Mouse (Mus musculus): Measurements from ENCODE around the gene Ppa1. TPM values are rescaled to one million over a fixed set of nuclear protein-coding genes. Genes with fewer than 3 reads are reported as not detected.

Gene Ppa1
- polyA plus RNA-seq, 1 experiment, result 29.9 TPM

GRCm38 (mm10) chr10:61656928-61657882 is 8.9 kb downstream of the Ppa1 start:
- H3K27ac ChIP-seq (ENCODE audit: control insufficient read depth, insufficient read depth, low read length), result no peak overlapping the region
- no peaks in the 10 kb centered on the region for H3K4me1 ChIP-seq (replicated peaks; ENCODE audit: control insufficient read depth, insufficient read depth, low read length)
- no peaks in the 10 kb centered on the region for H3K36me3 ChIP-seq (ENCODE audit: control insufficient read depth, insufficient read depth, low read length)
- 96% methylated on average over 18 of the region's 18 CpGs for WGBS
- no peak for DNase-seq
- H3K27me3 ChIP-seq (ENCODE audit: control insufficient read depth, insufficient read depth, low read length), result no peaks in the 10 kb centered on the region
- no peak for TF ChIP-seq POLR2A (IDR thresholded peaks at IDR 0.05; ENCODE audit: control insufficient read depth, extremely low read depth, insufficient read depth, low read length, poor library complexity)
- TF ChIP-seq CTCF (IDR thresholded peaks at IDR 0.05; ENCODE audit: borderline replicate concordance, control insufficient read depth, extremely low read depth, insufficient read depth, low read length, poor library complexity), result no peak
- no peak overlapping the region for H3K4me3 ChIP-seq (ENCODE audit: control insufficient read depth, insufficient read depth, low read length)

- Histone ChIP-seq H3K27me3 (ENCODE audit: control insufficient read depth, insufficient read depth, low read length) (no peaks in the 10 kb centered on the region), H3K4me1 (replicated peaks; ENCODE audit: control insufficient read depth, insufficient read depth, low read length) (no peaks in the 10 kb centered on the region), H3K36me3 (ENCODE audit: control insufficient read depth, insufficient read depth, low read length) (no peaks in the 10 kb centered on the region), H3K27ac (ENCODE audit: control insufficient read depth, insufficient read depth, low read length) (no peak overlapping the region), H3K4me3 (ENCODE audit: control insufficient read depth, insufficient read depth, low read length) (no peak overlapping the region)
- WGBS, result 24% methylated on average over 4 of the region's 4 CpGs
- TF ChIP-seq POLR2A (IDR thresholded peaks at IDR 0.05; ENCODE audit: control insufficient read depth, extremely low read depth, insufficient read depth, low read length, poor library complexity), result no peak
- no peak for TF ChIP-seq CTCF (IDR thresholded peaks at IDR 0.05; ENCODE audit: borderline replicate concordance, control insufficient read depth, extremely low read depth, insufficient read depth, low read length, poor library complexity)
- DNase-seq, result peak; percentile 38
Observed at GRCm38 (mm10) chr10:61657985-61658384, 9.6 kb downstream of the Ppa1 start.

DNA sequence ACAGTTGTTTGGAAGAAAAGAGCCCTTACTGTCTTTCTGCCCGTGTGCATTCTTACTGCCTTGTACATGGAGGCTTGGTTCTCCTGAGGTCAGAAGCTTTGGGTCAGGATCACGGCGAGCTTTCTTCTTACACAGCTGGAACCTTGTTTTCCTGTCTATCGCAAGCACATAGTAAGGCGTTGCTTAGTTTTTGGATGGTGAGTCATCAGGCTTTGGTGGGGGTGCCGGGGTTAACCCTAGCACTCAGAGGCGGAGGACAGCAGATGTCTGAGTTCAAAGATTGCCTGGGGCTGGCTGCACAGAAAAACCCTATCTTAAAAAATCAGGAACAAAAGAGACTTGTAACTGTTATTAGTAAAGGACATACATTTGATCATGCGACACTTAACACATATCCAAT is 13.5 kb downstream of the Ppa1 start:
- no peaks in the 10 kb centered on the region for H3K4me1 ChIP-seq (replicated peaks; ENCODE audit: control insufficient read depth, insufficient read depth, low read length)
- H3K27ac ChIP-seq (ENCODE audit: control insufficient read depth, insufficient read depth, low read length), result no peak overlapping the region
- H3K36me3 ChIP-seq (ENCODE audit: control insufficient read depth, insufficient read depth, low read length), result no peaks in the 10 kb centered on the region; the same call in 1 of the 2 replicates
- WGBS, result 93% methylated on average over 8 of the region's 8 CpGs
- TF ChIP-seq POLR2A (IDR thresholded peaks at IDR 0.05; ENCODE audit: control insufficient read depth, extremely low read depth, insufficient read depth, low read length, poor library complexity), result no peak
- no peak for TF ChIP-seq CTCF (IDR thresholded peaks at IDR 0.05; ENCODE audit: borderline replicate concordance, control insufficient read depth, extremely low read depth, insufficient read depth, low read length, poor library complexity)
- no peak overlapping the region for H3K4me3 ChIP-seq (ENCODE audit: control insufficient read depth, insufficient read depth, low read length)
- no peaks in the 10 kb centered on the region for H3K27me3 ChIP-seq (ENCODE audit: control insufficient read depth, insufficient read depth, low read length)
- no peak for DNase-seq

DNA sequence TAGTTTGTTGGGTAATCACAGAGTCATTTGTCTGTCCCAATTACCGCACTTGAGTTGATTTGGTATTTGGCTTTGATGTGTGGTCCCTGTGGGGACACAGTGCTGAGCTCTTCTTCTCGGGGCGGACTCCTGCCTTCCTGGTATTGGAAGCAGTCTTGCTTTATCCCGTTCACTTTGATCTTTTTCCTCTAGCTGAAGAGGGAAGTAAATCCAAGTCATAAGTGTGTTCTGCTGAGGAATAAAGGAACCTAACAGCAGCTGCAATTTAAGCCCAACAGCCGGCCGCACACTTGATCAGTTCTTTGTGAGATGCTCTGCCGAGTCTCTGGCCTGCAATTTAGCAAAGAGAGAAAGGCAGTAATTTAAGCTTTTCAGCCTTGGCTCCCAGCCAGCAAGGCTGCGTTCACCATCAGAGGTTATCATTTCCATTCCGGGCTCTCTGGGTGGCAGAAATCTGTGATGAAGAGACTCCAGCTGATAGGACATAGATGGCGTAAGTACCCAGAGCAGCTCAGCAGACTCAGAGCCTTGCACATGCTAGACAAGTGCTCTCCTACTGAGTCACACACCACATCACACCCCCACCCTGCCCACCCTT is 14.1 kb downstream of the Ppa1 start:
- DNase-seq, result no peak
- H3K27me3 ChIP-seq (ENCODE audit: control insufficient read depth, insufficient read depth, low read length), result no peaks in the 10 kb centered on the region
- H3K4me1 ChIP-seq (replicated peaks; ENCODE audit: control insufficient read depth, insufficient read depth, low read length), result no peaks in the 10 kb centered on the region
- H3K27ac ChIP-seq (ENCODE audit: control insufficient read depth, insufficient read depth, low read length), result no peak overlapping the region
- H3K36me3 ChIP-seq (ENCODE audit: control insufficient read depth, insufficient read depth, low read length), result no peaks in the 10 kb centered on the region; the same call in 1 of the 2 replicates
- WGBS, result 95% methylated on average over 10 of the region's 10 CpGs
- TF ChIP-seq POLR2A (IDR thresholded peaks at IDR 0.05; ENCODE audit: control insufficient read depth, extremely low read depth, insufficient read depth, low read length, poor library complexity) (no peak), CTCF (IDR thresholded peaks at IDR 0.05; ENCODE audit: borderline replicate concordance, control insufficient read depth, extremely low read depth, insufficient read depth, low read length, poor library complexity) (no peak)
- no peak overlapping the region for H3K4me3 ChIP-seq (ENCODE audit: control insufficient read depth, insufficient read depth, low read length)

GRCm38 (mm10) chr10:61665111-61665510 is 16.8 kb downstream of the Ppa1 start:
- H3K36me3 ChIP-seq (ENCODE audit: control insufficient read depth, insufficient read depth, low read length), result no peaks in the 10 kb centered on the region; the same call in 1 of the 2 replicates

GRCm38 (mm10) chr10:61665651-61666050 is 17.3 kb downstream of the Ppa1 start:
- Histone ChIP-seq H3K4me3 (ENCODE audit: control insufficient read depth, insufficient read depth, low read length) (no peak overlapping the region), H3K27ac (ENCODE audit: control insufficient read depth, insufficient read depth, low read length) (no peak overlapping the region), H3K36me3 (ENCODE audit: control insufficient read depth, insufficient read depth, low read length) (no peaks in the 10 kb centered on the region; the same call in 1 of the 2 replicates), H3K4me1 (replicated peaks; ENCODE audit: control insufficient read depth, insufficient read depth, low read length) (no peaks in the 10 kb centered on the region), H3K27me3 (ENCODE audit: control insufficient read depth, insufficient read depth, low read length) (no peaks in the 10 kb centered on the region)
- no peak for TF ChIP-seq CTCF (IDR thresholded peaks at IDR 0.05; ENCODE audit: borderline replicate concordance, control insufficient read depth, extremely low read depth, insufficient read depth, low read length, poor library complexity)
- no peak for TF ChIP-seq POLR2A (IDR thresholded peaks at IDR 0.05; ENCODE audit: control insufficient read depth, extremely low read depth, insufficient read depth, low read length, poor library complexity)
- DNase-seq, result no peak
- WGBS, result 96% methylated on average over 3 of the region's 3 CpGs

More at GRCm38 (mm10) chr10:61665111-61665510, 16.8 kb downstream of the Ppa1 start:
- DNase-seq, result no peak
- WGBS, result 98% methylated on average over 10 of the region's 10 CpGs
- no peak for TF ChIP-seq CTCF (IDR thresholded peaks at IDR 0.05; ENCODE audit: borderline replicate concordance, control insufficient read depth, extremely low read depth, insufficient read depth, low read length, poor library complexity)
- TF ChIP-seq POLR2A (IDR thresholded peaks at IDR 0.05; ENCODE audit: control insufficient read depth, extremely low read depth, insufficient read depth, low read length, poor library complexity), result no peak
- no peaks in the 10 kb centered on the region for H3K4me1 ChIP-seq (replicated peaks; ENCODE audit: control insufficient read depth, insufficient read depth, low read length)
- no peak overlapping the region for H3K4me3 ChIP-seq (ENCODE audit: control insufficient read depth, insufficient read depth, low read length)
- no peaks in the 10 kb centered on the region for H3K27me3 ChIP-seq (ENCODE audit: control insufficient read depth, insufficient read depth, low read length)
- H3K27ac ChIP-seq (ENCODE audit: control insufficient read depth, insufficient read depth, low read length), result no peak overlapping the region
